Mouse (Mus musculus): ENCODE results near the gene A230072I06Rik. TPM values are rescaled to one million over a fixed set of nuclear protein-coding genes. Genes with fewer than 3 reads are reported as not detected.

The A230072I06Rik gene
- total and polyA plus RNA-seq, 3 experiments, result not detected

GRCm38 (mm10) chr8:12324561-12324960 is 45.9 kb downstream of the A230072I06Rik start:
- H3K4me1 ChIP-seq (ENCODE audit: control insufficient read depth in 1 of 2, insufficient read depth in 2 of 2, low read length in 2 of 2), result no peaks in the 10 kb centered on the region
- no peak for DNase-seq (ENCODE audit: low read depth, low spot score)
- no peak for TF ChIP-seq ELF1 (IDR thresholded peaks at IDR 0.05; ENCODE audit: low read depth, low read length)
- no peak for TF ChIP-seq RCOR1 (IDR thresholded peaks at IDR 0.05; ENCODE audit: low read depth, low read length)
- TF ChIP-seq CHD1 (IDR thresholded peaks at IDR 0.05; ENCODE audit: low read depth, low read length), result no peak
- TF ChIP-seq CHD2 (IDR thresholded peaks at IDR 0.05; ENCODE audit: low read length), result no peak
- TF ChIP-seq UBTF (IDR thresholded peaks at IDR 0.05; ENCODE audit: borderline replicate concordance, insufficient read depth, low read depth, low read length), result no peak
- no peak for TF ChIP-seq BHLHE40 (IDR thresholded peaks at IDR 0.05; ENCODE audit: borderline replicate concordance, low read depth, low read length)
- no peak for TF ChIP-seq NELFE (IDR thresholded peaks at IDR 0.05; ENCODE audit: low read depth, low read length)
- TF ChIP-seq TCF12 (IDR thresholded peaks at IDR 0.05; ENCODE audit: low read depth, low read length), result no peak
- TF ChIP-seq ZNF384 (IDR thresholded peaks at IDR 0.05; ENCODE audit: low read depth, low read length), result no peak
- no peak for TF ChIP-seq POLR2A (IDR thresholded peaks at IDR 0.05; ENCODE audit: control insufficient read depth in 1 of 2, insufficient read depth in 1 of 2, low read depth in 1 of 2, low read length in 2 of 2, poor library complexity in 1 of 2)
- TF ChIP-seq HCFC1 (IDR thresholded peaks at IDR 0.05; ENCODE audit: low read depth, low read length), result no peak
- TF ChIP-seq USF1 (IDR thresholded peaks at IDR 0.05; ENCODE audit: low read depth, low read length), result no peak
- no peak for TF ChIP-seq ETS1 (IDR thresholded peaks at IDR 0.05; ENCODE audit: low read depth, low read length)
- no peak for TF ChIP-seq TBP (IDR thresholded peaks at IDR 0.05; ENCODE audit: low read depth, low read length)
- no peak for TF ChIP-seq MEF2A (IDR thresholded peaks at IDR 0.05; ENCODE audit: extremely low read depth, insufficient replicate concordance, low read depth, low read length, poor library complexity, severe bottlenecking)
- no peaks in the 10 kb centered on the region for H3K79me2 ChIP-seq (ENCODE audit: control insufficient read depth, insufficient read depth, low read length, poor library complexity)
- H3K9me3 ChIP-seq (replicated peaks; ENCODE audit: insufficient read depth, low read length), result no peaks in the 10 kb centered on the region
- no peak overlapping the region for H3K27ac ChIP-seq (ENCODE audit: control insufficient read depth, low read depth, low read length)
- no peak overlapping the region for H3K9ac ChIP-seq (ENCODE audit: control insufficient read depth, low read depth, low read length, poor library complexity, severe bottlenecking)
- H3K36me3 ChIP-seq (ENCODE audit: control insufficient read depth in 1 of 2, insufficient read depth in 2 of 2, low read length in 2 of 2), result no peaks in the 10 kb centered on the region
- H3K27me3 ChIP-seq (ENCODE audit: control insufficient read depth in 1 of 2, insufficient read depth in 2 of 2, low read length in 2 of 2), result no peaks in the 10 kb centered on the region
- H3K4me3 ChIP-seq (ENCODE audit: control insufficient read depth in 1 of 2, insufficient read depth in 1 of 2, low read depth in 2 of 2, low read length in 2 of 2), result no peak overlapping the region

- no peak for DNase-seq (ENCODE audit: low read depth, low spot score)
- no peak for TF ChIP-seq MXI1 (IDR thresholded peaks at IDR 0.05; ENCODE audit: low read depth, low read length)
- TF ChIP-seq NELFE (IDR thresholded peaks at IDR 0.05; ENCODE audit: low read depth, low read length), result no peak
- no peak for TF ChIP-seq RCOR1 (IDR thresholded peaks at IDR 0.05; ENCODE audit: low read depth, low read length)
- TF ChIP-seq TCF12 (IDR thresholded peaks at IDR 0.05; ENCODE audit: low read depth, low read length), result no peak
- TF ChIP-seq MYC (IDR thresholded peaks at IDR 0.05; ENCODE audit: low read depth, low read length), result no peak
- no peak for TF ChIP-seq ELF1 (IDR thresholded peaks at IDR 0.05; ENCODE audit: low read depth, low read length)
- no peak for TF ChIP-seq SMC3 (IDR thresholded peaks at IDR 0.05; ENCODE audit: low read depth, low read length)
- no peak for TF ChIP-seq HCFC1 (IDR thresholded peaks at IDR 0.05; ENCODE audit: low read depth, low read length)
- TF ChIP-seq CTCF (IDR thresholded peaks at IDR 0.05 in 2 of 3, conservative IDR thresholded peaks at IDR 0.05 in 1 of 3; ENCODE audit: control insufficient read depth in 1 of 3, insufficient read depth in 1 of 3, low read depth in 2 of 3, low read length in 3 of 3, poor library complexity in 1 of 3, severe bottlenecking in 1 of 3), result no peak
- no peaks in the 10 kb centered on the region for H3K36me3 ChIP-seq (ENCODE audit: control insufficient read depth in 1 of 2, insufficient read depth in 2 of 2, low read length in 2 of 2)
- no peaks in the 10 kb centered on the region for H3K4me1 ChIP-seq (ENCODE audit: control insufficient read depth in 1 of 2, insufficient read depth in 2 of 2, low read length in 2 of 2)
- no peak overlapping the region for H3K27ac ChIP-seq (ENCODE audit: control insufficient read depth, low read depth, low read length)
- H3K79me2 ChIP-seq (ENCODE audit: control insufficient read depth, insufficient read depth, low read length, poor library complexity), result no peaks in the 10 kb centered on the region
- H3K4me3 ChIP-seq (ENCODE audit: control insufficient read depth in 1 of 2, insufficient read depth in 1 of 2, low read depth in 2 of 2, low read length in 2 of 2), result no peak overlapping the region
- no peaks in the 10 kb centered on the region for H3K27me3 ChIP-seq (ENCODE audit: control insufficient read depth in 1 of 2, insufficient read depth in 2 of 2, low read length in 2 of 2)
- H3K9me3 ChIP-seq (replicated peaks; ENCODE audit: insufficient read depth, low read length), result no peaks in the 10 kb centered on the region
- H3K9ac ChIP-seq (ENCODE audit: control insufficient read depth, low read depth, low read length, poor library complexity, severe bottlenecking), result no peak overlapping the region
Observed at GRCm38 (mm10) chr8:12324991-12325601, 46.5 kb downstream of the A230072I06Rik start.
